Mouse (Mus musculus) A20 (cell line): ENCODE measurements at regions not wholly inside any gene's neighbourhood (a gene's known extent, or its start where the extent isn't known, plus 50 kb on each side); places are given as distances from the start of the nearest gene placed in this dataset.

Source experiments
- DNase-seq: peaks from one replicate; pipeline ENCODE4 v3.0.0-alpha.2; 2011; ENCODE audit warnings: low read depth, low spot score

DNA sequence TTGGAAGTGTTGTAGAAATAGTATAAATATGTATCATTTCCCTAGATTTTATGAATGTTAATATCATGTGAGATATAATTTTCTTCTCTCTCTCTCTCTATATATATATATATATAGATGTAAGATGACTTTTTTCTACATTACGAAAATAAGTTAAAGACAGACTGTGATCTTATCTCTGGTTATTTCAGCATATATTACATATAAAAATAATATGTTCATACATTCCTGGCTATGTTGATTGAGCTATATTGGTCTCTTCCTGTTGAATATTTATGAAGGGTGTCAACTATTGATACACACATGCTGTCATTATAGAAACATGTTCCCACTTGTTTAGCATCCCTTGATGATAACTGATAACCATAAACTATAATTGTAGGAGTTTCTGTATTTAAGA, 793.2 kb upstream of the Fat3 start:
- no peak for DNase-seq

DNA sequence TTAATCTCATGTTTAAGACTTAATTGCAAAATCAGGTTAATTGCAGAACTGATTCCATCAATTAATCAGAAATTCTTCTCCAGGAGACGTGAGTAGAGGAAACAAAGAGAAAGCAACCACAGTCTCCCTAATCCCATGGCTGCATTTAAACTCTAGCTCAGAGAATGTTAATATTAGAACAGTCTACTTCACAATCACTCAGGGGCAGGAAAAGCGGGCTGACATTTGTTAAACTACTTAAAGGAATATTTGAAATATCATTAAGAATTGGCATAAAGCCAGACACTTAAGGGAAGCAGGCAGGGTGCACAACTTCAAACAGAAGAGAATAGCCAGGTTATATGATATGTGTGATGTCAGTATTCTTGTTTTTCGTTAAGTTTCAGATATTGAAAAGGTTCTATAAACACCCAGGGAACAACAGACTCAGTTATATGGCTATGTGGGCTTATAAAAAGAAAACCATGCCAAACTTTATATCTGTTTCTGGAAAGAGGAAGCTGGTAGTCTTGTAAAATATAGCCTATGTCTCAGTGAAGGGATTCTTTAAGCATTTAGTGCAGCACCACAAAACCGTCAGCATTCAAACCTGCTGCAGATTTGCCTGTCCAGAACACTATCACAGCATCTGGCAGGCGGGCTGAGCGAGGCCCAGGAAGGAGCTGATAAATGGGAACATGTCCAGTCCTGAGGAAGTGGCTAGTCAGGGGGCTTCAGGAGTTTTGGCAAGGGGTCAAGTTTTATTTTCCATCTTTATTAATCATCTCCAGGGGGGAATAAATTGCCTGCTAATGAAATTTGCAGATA, 787.9 kb upstream of the Fat3 start:
- DNase-seq: peak; percentile 6

DNA sequence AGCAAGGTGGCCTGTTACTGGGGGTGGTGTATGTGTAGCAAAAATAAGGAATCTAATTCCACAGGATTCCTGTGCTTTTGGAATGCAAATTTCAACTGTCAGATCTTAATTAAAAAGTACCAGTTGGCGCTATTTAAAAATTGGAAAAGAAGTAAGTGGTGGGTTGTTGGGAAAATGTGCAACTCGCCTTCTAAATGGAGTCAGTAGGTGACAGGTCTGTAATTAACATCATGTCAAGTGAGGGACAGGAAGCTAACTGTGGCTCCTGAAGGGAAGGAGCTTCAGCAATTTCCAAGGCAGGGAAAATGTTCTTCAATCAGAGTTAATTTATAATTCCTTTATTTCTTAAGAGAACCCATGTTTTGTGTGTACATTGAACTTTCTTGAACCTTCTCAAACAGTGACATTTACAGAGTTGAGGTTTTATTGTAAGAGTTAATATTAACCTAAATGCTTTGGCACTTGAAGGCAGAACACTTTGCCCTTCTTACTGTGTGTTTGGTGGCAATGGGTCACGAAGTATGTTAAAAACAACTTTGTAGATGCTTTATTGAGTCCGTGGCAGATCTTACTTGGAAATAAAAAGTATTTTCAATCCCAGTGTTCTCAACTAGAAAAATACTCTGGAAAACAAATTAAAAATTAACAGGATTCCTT, 778.4 kb upstream of the Fat3 start:
- DNase-seq: no peak

DNA sequence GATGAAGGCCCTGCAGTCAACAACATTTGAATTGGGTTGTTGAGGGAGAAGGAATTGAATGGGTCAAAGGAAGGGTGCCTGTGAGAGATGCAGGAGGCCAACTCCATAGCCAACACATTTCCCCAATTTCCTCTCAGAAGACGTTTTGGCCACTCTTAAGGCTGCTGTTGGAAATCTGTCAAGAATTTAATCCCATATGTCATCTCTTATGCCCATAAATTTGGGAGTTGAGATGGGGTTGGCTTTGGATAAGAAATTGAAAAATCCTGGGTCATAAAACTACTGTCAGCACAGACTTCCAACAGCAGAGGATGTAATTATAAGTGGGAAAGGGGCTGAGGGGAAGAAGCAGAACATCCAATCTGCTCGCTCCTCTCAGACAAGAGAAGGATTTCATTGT, 771.5 kb upstream of the Fat3 start:
- no peak for DNase-seq

DNA sequence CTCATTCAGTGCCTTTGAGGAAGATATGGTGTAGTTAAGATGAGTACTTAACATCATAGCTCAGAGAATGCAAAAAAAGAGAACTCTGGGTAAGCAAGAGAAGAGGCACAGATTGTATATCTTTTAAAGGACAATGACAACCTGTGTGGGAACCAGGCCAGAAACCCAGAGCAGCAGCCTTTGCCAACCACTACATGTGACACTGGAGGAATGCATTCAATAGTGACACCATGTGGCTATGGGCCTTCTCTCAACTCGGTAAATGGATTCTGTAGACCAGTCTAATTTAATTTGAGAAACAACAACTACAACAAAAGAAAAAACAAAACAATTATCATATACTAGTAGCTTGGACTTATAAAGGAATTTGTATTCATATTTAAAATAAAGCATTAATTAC, 768.5 kb upstream of the Fat3 start:
- peak; percentile 20 for DNase-seq

DNA sequence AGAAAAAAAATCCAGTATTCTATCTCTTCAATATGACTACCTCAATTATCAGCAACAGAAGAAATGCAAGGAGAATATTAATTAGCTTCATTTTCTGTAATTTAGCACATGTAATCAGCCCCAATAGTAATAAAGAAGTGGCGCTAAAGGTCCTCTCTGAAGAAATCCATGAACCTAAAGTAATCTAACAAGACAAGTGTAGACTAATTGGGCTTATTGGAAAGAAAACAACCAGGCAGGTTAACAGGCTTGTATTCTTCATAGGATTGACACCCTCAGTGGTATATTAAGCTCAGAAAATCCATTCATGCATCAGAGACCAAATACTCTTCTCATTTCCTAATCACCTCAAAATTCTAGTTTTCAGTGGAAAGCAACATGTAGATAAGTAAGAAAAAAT, 756.1 kb upstream of the Fat3 start:
- DNase-seq: no peak

DNA sequence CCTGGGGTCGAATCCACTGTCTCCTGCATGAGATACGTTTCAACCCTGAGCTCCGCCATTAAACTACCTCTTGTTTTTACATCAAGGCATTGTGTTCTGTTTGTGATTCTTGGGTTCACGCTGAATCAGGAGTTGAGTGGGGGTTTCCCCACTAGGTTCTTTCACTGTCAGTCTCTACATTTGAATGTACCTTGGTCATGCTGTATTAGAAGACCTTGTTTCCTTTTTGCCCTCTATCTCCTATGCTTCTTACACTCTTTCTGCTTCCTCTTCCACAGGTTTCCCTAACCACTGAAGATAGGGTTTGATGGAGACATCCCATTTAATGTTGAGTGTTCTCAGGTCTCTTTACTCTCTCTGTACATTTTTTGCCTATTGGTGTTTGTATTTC, 726.0 kb upstream of the Fat3 start:
- DNase-seq: no peak

DNA sequence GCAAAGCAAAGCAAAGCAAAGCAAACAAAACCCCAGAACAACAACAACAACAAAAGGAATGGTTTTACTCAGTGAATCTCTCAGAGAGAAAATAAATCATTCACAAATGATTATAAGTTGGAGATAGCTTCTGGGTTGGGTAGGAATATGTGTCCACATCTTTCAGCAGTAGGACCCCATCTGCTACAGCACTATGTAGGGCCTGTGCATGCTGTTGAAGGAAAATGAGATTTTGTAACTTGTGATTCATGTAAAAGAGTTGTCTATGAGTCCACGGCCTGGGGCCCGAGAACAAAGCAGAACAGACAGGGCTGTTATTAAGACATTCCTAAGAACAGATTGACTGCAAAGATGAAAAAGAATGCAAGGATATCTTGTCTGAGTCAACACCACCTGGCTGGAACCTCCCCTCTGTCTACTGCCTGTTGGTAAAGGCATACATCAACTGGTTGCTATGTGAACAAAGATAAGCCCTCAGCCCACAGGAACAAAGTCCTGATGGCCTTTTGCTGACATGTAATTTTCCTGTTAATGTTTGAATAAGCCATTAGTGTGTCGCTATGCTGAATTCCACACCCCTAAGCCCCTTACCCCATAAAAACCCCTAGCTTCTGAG, 725.5 kb upstream of the Fat3 start:
- no peak for DNase-seq

DNA sequence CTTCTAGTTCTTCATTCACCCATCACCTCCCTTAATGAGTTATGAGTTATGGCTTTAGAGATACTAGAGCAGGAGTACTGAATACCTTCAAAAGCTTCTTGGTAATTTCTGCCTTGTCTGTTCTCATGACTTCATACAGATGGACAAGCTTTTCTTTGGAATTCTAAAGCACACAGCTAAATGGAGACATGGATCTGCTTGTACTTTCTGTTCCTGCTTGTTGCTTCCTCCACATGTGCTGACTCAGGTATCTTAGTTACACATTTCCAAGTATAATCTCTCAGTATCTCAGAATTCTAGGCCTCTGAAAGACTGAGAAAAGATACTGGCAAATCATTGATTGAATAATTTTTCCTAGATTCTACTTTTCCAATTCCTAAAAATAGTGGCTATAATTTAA, 694.3 kb upstream of the Fat3 start:
- DNase-seq: no peak

DNA sequence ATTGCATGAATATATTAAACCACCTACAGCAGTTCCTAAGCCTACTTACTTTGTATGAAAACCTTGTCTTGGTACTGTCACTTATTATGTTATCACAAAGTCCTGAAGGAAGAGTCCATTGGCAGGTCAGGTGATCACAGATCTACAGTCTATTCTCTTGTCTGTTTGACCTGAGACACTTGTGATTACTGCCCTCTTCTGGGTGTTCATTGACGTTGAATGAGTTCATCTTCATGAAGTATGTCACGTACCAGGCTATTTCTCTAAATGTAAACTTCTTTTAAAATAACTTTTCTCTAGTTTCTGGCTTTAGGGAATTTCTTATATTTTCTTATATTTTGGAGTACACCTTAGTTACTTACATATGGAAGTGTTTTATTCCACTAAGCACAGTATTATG, 688.5 kb upstream of the Fat3 start:
- peak; percentile 59 for DNase-seq

DNA sequence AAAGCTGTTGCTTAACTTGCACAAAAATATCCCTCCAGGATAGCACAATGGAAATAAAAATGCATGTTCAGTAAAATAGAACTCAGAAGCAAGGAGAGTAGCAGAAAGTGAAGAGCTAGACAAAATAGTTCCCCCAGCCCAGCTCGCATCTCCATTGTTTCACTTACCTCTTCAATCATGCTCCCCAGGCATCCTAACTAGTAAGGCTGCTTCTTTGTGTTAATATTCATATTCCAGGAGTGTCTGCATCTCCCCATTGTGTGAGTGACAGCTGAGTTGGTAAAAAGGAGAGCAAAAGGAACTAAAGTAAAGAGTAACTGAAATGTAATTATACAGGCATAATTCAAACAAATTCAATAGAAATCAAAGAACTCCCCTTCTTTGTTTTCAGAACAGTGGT, 667.1 kb upstream of the Fat3 start:
- no peak for DNase-seq

DNA sequence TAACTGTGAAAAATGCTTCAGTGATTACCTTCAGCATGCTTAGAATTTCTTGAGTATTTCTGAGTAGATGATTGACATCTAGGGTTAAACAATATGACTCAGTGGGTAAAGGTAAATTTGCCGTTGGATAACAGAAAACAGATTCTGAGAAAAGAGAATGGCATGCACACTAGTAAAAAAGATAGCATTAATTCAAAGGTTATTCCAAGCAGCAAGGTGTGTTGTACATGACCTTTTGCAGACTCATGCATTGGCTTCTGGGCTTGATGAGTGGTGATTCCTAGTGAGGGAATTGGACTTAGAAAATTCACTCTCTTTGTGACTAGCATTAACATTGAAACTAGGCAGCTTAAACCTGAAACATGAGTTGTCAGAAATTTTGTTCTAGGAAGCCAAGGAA, 665.2 kb upstream of the Fat3 start:
- DNase-seq: no peak

DNA sequence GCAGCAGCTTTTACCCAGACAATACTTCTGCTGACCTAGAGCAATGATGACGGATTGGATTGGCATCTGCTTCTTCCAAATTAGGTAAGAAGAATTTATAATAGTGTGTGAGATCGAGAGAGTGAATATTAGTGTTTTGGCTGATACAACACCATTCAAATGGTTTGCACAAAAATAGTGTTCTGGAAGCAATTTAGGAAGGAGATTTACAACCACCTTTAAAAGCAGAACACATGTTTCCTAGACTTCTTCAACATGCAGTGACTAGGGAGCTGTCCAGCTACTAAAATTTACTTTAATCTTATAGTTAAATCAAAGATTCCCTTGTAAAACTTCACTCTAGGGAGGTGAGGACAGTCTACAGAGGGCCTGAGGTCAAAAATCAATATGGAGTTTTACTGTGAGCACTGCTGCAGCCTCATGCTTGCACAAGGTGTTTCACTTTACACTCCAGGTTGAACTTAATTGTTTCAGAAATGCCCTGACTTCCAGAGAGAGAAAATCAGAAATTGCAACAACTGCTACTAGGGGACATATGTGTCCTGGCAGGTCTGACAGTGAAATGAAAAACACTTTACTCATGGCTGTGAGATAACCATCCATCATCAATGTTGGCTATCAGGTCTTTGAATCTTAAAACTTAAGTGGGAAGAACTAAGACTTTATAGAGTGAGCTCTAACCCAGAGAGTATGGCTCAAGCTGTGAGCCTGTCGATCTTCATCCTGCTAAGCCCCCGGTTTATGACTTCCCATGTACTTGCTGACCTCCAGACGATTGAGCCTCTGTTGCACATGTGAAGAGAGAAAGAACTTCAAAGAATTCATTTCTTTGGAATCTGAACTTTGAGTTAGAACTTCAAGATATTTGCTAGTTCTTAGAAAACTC, 657.6 kb upstream of the Fat3 start:
- no peak for DNase-seq

DNA sequence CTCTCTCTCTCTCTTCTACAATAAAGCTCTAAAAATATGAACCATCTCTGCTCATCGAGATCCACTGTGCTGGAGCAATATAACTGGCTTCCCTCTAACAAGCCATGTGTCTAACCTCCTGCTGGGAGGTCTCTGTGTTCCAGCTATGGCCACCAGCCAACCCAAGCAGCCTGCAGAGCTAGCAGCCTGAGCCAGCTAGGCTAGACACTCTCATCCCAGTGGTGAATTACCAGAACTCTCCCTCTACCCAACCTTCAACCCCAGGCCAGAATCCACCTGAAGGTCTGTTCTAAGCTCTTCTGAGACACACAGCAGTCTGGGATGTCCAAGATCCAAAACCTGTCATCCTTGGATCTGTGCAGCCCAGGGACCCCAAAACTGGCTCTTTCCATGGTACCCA, 651.3 kb upstream of the Fat3 start:
- DNase-seq: no peak

DNA sequence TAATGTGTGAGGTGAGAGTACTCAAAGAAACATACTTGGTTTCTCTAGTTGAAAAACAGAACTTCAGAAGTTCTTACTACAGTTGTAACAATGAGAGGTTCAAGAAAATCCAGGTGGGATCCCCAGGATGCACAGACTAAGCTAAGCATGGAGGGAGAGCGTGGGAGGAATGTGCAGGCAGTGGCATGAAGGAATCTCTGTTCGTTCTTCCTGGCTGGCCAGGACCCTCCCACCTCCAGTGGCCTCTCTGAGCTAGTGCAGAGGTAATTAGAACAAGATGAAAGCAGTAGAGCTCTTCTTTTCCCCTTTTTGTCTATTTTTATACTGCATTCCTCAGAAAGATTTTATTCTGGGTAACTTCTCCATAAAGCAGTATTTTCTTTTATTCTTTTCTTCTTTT, 648.3 kb upstream of the Fat3 start:
- DNase-seq: no peak
